Comparison of ENCODE assay signal across 9 mouse cellular contexts in genomic region chr19:25545714-25546340, GRCm38 (mm10). TPM values are rescaled to one million over a fixed set of nuclear protein-coding genes. Genes with fewer than 3 reads are reported as not detected.
DNase-seq lines count a peak whose midpoint lies in the region; ATAC-seq and TF ChIP-seq lines count a peak whose summit lies in the region.
"Had no signal": no experiment of that assay in that cellular context is flagged by ENCODE, and none has a peak within 500 bp of the region (broad histone marks: within the 10 kb centered on the region; RNA-seq: fewer than 3 reads in every experiment).

No protein-coding gene starts in this region.

- peak; percentile 79 for TF ChIP-seq CTCF in heart, postnatal 0 days (IDR thresholded peaks at IDR 0.05; ENCODE audit: low read depth)
- TF ChIP-seq CTCF in liver, postnatal 0 days (IDR thresholded peaks at IDR 0.05; ENCODE audit: low read depth): peak; percentile 76

- H3K36me3 ChIP-seq in heart, postnatal 0 days (replicated peaks; ENCODE audit: control insufficient read depth, insufficient read depth, low read length): no peaks in the 10 kb centered on the region
- H3K36me3 ChIP-seq in liver, postnatal 0 days (replicated peaks; ENCODE audit: insufficient read depth, low read length): no peaks in the 10 kb centered on the region

- H3K27me3 ChIP-seq in heart, postnatal 0 days (ENCODE audit: control insufficient read depth, insufficient read depth, low read length): peaks cover 14% of the 10 kb centered on the region; the same call in 1 of the 2 replicates
- H3K27me3 ChIP-seq in liver, postnatal 0 days (ENCODE audit: insufficient read depth, low read length): 0 out of 2 replicates have a peak, but pooled peaks cover 3% of the 10 kb centered on the region

- no peak for TF ChIP-seq EP300 in heart, postnatal 0 days (IDR thresholded peaks at IDR 0.05; ENCODE audit: low read depth)
- no peak for TF ChIP-seq EP300 in liver, postnatal 0 days (IDR thresholded peaks at IDR 0.05; ENCODE audit: low read depth)

- H3K4me3 ChIP-seq in heart, postnatal 0 days (ENCODE audit: low read depth, low read length): no peak overlapping the region
- no peak overlapping the region for H3K4me3 ChIP-seq in liver, postnatal 0 days (ENCODE audit: low read depth, low read length)

- no peak overlapping the region for H3K9ac ChIP-seq in heart, postnatal 0 days (replicated peaks; ENCODE audit: low read depth, low read length)
- no peak overlapping the region for H3K9ac ChIP-seq in liver, postnatal 0 days (replicated peaks)

- H3K27ac ChIP-seq in heart, postnatal 0 days (ENCODE audit: low read depth): no peak overlapping the region
- H3K27ac ChIP-seq in liver, postnatal 0 days (ENCODE audit: low read depth): no peak overlapping the region

- no peak overlapping the region for H3K4me2 ChIP-seq in heart, postnatal 0 days (ENCODE audit: low read depth, low read length)
- H3K4me2 ChIP-seq in liver, postnatal 0 days (ENCODE audit: low read depth, low read length): no peak overlapping the region

- ATAC-seq in heart, postnatal 0 days (ENCODE audit: insufficient read depth, low read depth): 0 out of 2 replicates have a peak, but pooled peaks have one; percentile 51
- no peak for ATAC-seq in liver, postnatal 0 days
- peak; percentile 51; the same call in 1 of the 2 replicates for ATAC-seq in neutrophil, adult 5-6 weeks (ENCODE audit: extremely low read depth, insufficient number of reproducible peaks, low FRiP score, poor library complexity, severe bottlenecking)

- peak; percentile 63 for DNase-seq in A20 (ENCODE audit: low read depth, low spot score)
- DNase-seq in adrenal gland, adult 18-20 months (ENCODE audit: low spot score in 2 of 2): peak; percentile 17 to 25
- peak; percentile 59 for DNase-seq in embryo, embryonic 9.5 days (ENCODE audit: extremely low spot score)
- DNase-seq in heart, postnatal 0 days (ENCODE audit: low spot score): peak; percentile 70
- DNase-seq in kidney, postnatal 36 days: peak; percentile 46 to 75
- peak; percentile 45 for DNase-seq in liver, postnatal 0 days
- DNase-seq in yolk sac, embryonic 10.5 days (ENCODE audit: low spot score): peak; percentile 42

- WGBS in heart, postnatal 0 days: 31% methylated on average over 13 of the region's 13 CpGs
- 29% methylated on average over 13 of the region's 13 CpGs for WGBS in liver, postnatal 0 days (ENCODE audit: insufficient replicate concordance)

- H3K9me3 ChIP-seq in heart, postnatal 0 days (replicated peaks; ENCODE audit: control insufficient read depth, low read length): no peaks in the 10 kb centered on the region
- H3K9me3 ChIP-seq in liver, postnatal 0 days (ENCODE audit: low read length): peaks cover 2% of the 10 kb centered on the region; the same call in 1 of the 2 replicates

- H3K4me1 ChIP-seq in heart, postnatal 0 days (ENCODE audit: control insufficient read depth, insufficient read depth): no peaks in the 10 kb centered on the region
- H3K4me1 ChIP-seq in liver, postnatal 0 days (ENCODE audit: insufficient read depth): no peaks in the 10 kb centered on the region

RNA-seq across cellular contexts. Expression of gene Dmrt1, which starts 40.4 kb away (rescaled TPM):
- total RNA-seq in adrenal gland, adult 18-20 months (2021): not detected
- total RNA-seq in heart, postnatal 0 days (2014; rRNA removed; ENCODE audit: low replicate concordance): not detected in 2 replicates
- not detected in 2 replicates for polyA plus RNA-seq in heart, postnatal 0 days (2015; fragmentation: Nextera tagmentation; extraction: Ambion mirVana)
- polyA plus RNA-seq in liver, postnatal 0 days (2015; fragmentation: Nextera tagmentation; extraction: Ambion mirVana): not detected in 2 replicates
- total RNA-seq in neutrophil, adult 5-6 weeks (2017): not detected in 2 replicates
- total RNA-seq: gastrocnemius, adult 8-10 months had no signal
